Mouse (Mus musculus): ENCODE measurements around the gene Npr3.
"Not testable (repeated sequence)": the region's sequence is repeated elsewhere in the genome, so short reads cannot be mapped to it uniquely, and the experiment has no call there.

The Npr3 gene

DNA sequence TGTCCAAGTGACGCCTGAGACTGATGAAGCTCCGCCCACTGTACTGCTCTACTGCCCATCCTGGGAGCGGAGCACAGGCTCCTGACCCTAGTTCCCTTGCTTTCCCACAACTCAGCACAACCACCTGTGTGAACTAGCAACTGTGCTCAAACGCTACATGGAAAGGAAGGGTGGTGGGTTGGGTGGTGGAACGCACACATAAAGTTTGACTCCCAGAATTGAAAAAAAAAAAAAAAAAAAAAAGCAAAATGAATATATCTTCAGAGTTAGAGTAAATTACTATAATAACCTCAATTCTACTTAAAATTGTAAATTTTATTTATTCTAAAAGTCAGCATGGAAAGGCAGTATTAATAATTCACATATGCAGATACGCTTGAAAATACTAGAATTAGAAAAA is 25.3 kb downstream of the Npr3 start:
- no peak for DNase-seq (ENCODE audit: low read depth)

DNA sequence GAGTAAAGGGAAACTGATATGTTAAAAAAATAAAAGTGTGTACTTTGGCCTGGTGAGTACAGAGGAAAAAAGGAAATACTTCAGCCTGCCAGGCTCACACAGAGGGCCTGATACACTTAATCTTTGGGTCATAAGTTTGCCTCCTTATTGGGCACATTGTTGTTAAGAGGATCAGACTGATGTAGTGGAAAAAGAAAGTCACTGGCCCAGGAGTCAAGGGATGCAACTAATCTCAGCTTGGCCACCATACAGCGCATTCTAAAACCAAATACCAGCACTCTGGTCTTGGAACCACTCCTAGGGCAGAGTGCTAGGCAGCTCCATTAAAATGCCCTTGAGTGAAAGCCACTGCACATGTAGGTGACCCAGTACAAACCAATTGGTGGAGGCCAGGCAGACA is 28.8 kb downstream of the Npr3 start:
- DNase-seq (ENCODE audit: low read depth) = no peak

DNA sequence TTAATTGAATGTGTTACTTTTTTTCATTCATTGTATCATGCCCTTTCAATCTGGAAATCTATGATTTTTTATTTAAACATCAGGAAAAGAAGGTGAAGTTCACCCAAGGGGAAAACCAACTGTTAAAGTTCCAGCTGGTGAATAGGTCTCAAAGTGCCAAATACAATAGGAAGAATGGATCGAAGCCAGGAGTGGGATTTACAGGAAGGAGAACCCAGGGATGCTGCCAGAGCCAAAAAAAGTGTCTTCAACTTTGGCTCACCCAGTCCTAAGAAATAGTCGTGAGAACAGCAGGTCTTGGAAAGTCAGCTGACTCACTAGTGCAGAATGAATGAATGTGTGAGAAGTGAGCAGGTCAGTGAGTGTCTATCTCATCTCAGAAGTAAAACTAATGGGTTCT is 29.8 kb downstream of the Npr3 start:
- DNase-seq (ENCODE audit: low read depth) = no peak

DNA sequence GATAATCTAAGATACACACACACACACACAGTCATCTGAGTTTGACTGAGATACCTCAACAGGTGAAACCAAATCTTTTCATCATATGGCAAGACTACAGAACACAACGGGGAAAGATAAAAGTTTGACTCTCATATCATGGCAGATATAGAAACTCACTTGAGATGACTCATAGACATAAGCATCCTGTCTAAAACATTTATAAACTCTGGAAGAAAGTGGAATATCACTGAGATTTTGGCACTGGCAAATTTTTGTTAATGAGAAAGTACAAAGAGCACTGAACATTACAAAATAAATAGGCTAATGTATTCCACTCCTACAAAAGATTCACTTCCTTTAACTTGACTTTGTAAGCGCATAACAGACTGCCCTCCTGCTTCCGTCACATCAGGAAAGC is 40.2 kb downstream of the Npr3 start:
- no peak for DNase-seq (ENCODE audit: low read depth)

DNA sequence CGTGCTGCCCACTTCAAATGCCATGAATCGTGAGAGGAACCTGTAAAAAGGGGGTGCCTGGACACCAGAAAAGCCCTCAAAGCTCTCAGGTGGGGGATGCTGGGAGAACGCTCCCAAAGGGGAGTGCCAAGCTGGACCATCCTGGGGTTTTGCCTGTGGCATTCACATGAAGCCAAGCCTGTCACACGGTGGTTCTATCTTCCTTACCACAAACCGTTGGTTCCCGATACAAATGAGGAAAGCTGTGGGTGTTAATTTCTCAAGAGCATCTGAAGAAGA is 43.6 kb downstream of the Npr3 start:
- DNase-seq (ENCODE audit: low read depth) = no peak

DNA sequence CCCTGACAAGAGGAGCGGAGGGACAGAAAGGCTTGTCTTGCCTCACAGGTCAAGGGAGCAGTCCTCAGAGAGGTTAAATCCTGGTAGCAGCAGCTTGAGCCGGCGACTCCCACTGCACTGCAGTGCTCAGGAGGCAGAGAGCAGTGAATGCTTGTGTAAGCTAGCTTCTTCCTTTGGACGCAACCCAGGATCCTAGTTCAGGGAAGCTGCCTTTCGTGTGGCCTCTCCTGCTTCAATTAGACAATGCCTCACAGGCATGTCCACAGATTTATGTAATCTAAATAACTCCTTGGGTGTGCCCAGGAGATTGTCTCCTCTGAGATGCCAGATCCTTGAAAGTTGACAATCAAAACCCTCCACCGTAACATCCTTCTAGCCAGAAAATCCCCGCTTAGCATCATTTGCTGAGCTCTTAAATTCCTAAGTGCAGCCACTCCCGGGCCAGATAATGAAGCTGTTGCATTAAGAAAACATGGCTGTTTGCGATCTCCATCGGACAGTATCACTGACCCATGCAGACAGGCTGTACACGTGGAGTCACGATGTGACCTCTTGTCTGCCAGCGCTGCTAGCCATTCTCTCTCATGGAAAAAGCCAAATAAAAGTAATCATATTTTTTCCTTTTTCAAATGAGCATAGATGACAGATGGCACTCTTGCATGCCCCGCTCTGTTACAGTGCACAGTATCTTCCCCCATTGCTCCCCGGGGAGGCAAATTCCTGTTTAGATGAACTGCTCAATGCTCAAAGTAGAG is 44.1 kb downstream of the Npr3 start:
- DNase-seq (ENCODE audit: low read depth) = no peak

DNA sequence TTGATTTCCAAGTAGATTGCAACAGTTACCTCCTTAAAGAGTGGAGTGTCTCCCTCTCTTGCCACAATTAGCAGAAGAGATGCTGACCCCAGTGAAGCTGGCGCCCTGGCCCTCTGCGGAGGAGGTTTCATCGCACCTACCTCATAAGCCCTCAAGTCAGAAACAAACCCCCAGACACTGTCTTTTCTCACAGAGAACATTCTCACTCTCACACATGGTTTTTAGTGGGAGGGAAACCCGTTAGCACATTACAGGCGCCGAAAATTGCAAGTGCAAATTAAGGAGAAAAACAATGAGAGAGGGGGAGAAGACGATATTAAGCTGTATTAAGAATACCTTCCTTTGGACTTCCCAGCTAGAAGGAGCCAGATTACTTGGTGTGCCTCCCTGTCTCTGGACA is 44.8 kb downstream of the Npr3 start:
- DNase-seq (ENCODE audit: low read depth) = no peak

DNA sequence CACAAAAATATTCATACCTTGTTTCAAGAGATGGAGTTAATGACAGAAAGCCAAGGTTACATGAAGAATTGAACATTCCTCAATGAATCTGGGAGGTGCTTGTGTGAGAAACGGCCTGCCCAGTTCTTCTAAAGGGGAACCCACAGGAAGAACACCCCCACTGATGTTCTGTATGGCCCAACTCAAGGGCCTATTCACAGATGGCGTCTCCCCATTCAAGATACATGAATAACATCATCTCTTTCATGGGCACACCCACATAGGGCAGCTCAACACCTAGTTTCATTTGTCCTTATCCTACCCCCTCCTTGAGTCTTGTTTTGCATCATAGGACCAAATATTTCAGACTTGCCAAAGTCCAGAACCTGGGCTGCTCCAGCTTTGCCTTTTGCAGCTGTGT is 46.8 kb downstream of the Npr3 start:
- no peak for DNase-seq (ENCODE audit: low read depth)

DNA sequence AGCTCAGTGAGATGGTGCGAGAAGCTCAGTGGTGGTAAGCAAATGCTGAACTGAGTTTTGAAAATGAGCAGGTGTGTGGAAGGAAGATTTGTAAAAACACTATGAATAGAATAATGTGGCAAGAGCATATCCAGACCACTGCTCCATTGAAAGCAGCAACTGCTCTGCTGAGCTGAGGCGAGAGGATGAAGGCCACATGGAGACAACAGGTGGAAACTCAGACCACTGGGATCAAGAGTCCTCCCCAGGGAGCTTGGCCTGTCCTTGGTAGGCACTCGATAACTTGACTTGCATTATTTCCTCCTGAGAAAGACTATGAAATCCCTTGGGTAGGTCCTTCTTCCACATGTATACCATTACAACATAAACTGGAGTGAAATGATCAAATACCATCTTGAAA is 47.3 kb downstream of the Npr3 start:
- DNase-seq (ENCODE audit: low read depth) = no peak

DNA sequence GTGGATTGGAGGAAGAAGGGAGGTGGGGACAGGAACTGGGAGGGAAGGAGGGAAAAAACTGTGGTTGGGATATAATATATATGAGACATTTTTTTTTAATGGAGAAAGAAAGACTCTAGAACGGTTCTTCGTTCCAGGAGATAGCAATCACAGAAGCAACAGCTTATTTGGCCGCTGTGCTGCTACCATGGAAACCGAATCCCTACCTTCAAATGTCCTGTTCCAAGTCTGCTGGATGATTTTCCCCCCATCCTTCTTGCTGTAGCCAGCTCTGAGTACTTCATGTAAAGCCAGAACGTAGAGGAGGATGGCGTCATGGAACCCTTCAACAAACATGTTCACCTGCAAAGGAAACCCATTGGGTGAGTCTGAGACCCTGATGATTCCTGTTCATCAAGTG is 48.7 kb downstream of the Npr3 start:
- DNase-seq (ENCODE audit: low read depth) = no peak

DNA sequence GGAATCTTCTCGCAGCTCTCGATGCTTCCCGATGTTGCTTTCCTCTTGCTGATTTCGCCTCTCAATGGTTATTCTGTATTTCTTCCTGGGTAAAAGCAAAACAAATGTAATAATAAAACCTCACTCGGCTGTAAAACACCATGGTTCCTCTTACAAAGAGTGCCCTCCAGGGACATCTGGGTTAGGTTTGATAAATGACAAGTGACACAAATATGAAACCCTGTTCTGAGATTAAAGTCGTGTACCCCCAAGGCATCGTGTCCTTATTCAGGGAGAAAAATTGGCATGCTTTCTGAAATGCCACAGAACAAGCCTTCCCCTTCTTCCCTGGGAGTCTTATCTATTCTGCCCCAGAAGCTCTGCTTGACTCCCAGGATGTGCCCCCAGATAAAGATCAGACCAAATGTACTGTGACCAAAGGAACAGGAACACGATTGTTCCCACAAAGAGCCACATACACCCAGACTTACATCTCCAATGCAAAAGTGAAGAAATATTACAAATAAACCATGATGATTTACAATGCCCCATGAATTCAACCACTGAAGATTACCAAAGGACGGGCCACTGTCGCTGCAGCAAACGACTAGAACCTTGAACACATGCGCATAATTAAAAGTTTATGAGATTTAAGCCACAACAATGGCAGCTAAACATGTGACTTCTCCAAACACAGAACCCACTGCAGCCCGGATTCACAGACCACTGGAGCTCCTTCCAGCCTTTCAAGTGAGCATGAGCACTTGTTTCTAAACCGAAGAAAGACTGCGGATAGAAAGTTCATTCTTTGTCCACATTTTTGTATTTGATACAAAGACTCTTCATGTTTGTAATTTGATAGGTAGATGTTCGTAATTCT is 61.7 kb downstream of the Npr3 start:
- DNase-seq (ENCODE audit: low read depth) = no peak

DNA sequence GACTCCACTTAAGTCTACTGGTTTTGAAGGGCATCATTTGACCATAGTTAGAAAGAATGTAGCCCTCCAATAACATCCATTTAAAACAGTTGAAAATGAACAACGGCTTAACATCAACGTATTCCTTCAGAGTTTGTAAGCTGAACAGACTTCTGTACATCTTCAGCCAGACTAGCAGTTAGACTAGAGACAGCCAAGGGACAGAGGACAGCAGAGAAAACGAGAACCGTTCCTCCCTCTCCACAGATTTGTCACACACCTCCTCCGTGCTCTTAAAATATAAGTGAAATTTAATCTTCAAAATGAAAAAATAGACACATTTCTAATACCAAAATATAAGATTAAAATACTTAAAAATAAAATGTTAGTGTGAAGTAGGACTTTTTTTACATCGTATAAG is 63.0 kb downstream of the Npr3 start:
- DNase-seq (ENCODE audit: low read depth) = no peak

DNA sequence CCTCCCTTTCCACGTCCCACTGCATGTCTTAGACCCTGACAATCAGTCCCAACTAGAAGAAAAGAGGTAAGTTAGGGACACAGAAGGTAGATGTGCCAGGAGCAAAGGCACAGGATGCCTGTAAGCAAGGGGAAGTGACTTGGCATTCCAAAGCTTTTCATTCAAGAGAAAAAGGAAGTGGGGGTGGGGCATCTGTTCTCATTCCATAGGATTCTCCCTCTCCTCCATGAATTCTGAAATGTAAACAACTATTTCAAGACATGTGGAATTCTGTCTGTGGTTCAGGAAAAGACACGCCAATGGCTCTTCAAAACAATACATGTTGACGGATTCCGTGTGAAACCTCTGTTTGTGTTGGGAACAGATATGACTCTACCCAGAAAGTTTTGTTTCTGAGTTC is 65.3 kb downstream of the Npr3 start:
- no peak for DNase-seq (ENCODE audit: low read depth)

DNA sequence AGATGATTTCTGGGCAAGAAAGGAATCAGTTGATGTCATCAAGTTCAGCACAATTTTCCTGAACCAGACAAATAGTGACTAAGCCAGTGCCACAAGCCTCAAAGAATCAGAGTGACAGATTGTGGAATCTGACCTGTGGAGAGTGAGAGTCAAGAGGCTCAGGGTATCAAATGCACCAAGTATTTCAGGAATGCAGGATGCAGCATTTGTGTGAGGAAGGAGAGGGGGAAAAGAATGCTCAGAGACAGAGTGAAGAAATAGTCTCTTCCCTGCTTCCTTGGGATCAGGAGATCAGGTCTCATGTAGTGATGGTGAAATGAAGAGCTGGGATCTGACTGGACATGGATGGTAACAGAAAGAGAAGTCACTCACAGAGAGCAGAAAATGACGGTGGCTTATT is 71.2 kb downstream of the Npr3 start:
- DNase-seq (ENCODE audit: low read depth) = no peak

DNA sequence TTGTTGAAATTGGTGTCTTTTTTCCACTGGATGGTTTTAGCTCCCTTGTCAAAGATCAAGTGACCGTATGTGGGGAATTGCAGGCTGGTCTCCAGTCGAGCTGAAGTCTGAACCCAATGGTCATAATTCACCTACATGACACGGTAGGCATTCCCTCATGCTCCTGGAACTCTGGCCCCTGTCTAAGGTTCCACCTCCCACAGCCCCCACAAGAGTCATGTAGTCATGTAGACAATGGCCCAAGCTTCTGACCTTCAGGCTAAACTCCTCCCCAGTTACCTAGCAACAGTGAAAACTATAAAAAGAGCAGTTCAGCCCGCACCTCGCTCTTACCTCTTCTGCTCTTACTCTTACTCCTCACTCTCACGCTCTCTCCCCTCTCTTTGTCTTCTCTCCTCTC is 84.7 kb downstream of the Npr3 start:
- not testable (repeated sequence) for DNase-seq (ENCODE audit: low read depth)

DNA sequence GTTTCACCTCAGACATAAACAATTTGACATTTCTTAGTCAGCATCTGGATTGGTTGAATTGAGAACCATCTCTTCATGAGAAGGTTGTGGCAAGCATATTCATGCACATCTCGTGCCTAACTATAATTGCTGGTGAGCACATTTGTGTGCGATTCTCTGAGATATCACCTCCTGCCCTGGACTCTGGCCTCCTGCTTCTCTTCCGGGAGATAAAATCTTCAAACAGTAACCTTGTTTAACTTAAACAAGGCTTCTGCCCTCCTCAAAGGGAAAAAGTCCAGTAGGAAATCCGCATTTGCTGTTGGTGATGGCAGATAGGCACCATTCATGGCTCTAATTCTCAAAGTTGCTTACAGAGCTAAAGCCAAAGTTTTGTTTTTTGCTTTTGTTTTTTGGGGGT is 91.5 kb downstream of the Npr3 start:
- no peak for DNase-seq (ENCODE audit: low read depth)

DNA sequence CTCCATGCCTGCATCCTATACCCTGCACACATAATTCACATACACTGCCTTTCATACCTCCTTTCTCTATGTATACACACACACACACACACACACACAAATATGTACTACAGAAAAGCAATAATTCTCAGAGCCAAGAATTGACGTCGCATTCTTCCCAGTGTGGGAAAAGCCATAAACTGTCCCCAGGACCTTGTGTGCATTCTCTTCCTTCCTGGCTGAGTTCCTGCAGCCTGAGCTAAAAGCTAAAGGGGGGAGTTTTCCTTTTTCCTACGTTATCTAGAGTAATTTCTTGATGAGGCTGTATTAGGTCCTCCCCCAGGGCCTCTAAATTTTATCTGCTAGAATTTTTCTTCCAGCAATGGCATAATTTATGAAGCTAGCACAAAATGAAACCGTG is 103.5 kb downstream of the Npr3 start:
- DNase-seq (ENCODE audit: low read depth) = no peak

DNA sequence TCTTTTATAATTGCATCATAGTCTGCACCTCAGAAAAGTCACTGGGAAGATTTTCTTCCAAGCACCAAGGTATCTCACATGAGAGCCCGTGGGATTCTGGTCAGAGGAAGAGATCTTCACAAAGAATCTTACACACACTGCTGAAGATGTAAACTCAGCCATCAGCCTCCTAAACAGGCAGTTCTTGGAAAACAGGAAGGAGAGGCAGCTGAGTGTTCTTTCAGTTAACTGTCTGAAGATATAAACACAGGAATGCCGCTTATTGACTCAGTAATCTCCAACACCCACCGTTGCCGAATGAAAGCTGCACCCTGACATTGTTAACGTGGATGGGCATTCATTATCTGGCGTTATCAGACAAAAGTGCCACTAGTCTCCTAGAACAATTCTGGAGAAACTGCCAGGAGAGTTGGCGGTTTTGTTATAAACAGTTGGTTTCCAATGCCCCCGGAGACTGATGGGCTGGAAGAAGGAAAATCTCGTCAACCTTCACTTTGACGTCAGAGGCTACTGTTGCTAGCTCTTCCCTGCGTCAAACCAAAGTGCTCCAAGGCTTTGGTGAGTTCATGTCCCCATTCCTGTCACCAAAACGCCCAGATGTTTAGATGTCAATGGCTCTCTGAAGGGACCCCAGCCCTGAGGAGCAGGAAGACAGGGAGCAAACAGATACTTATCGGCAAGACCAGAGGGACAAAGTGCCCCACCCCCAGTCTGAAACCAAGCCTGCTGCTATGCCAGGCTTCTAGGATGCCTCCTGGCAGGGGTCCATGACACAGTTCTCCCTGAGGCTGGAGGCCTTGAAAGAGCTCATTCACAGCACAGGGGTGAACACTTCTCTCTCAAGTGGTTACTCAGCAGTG is 105.0 kb downstream of the Npr3 start:
- no peak for DNase-seq (ENCODE audit: low read depth)

DNA sequence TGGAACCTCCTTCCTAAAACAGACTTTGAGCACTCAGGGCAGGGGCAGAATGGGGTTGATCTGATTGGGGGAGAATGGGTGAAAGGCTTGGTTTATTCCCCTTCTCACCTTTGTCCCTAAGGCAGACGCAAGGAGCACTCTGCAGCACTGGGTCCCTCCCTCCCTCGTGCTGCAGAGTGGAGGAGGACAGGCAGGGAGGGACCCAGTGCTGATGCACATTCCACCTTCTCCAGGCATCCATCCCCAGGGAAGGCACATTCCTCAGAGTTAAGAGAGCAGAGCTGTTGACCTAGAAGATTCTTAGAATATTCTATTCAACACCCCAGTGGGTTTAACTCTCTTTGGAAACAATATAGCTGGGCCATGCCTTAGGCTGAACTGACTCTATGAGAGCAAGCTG is 112.5 kb downstream of the Npr3 start:
- DNase-seq (ENCODE audit: low read depth) = no peak
